Mouse (Mus musculus) erythroblast, embryonic 14.5 days (primary cell): ENCODE results near the gene Dlgap4.

Source experiments
- GATA1 ChIP-seq: IDR thresholded peaks from 2 replicates; pipeline ENCODE4 v1.6.1; 2012; ENCODE audit warnings: low read length, inconsistent platforms, mixed read lengths
- TAL1 ChIP-seq: IDR thresholded peaks from 3 replicates; pipeline ENCODE4 v1.6.1; 2012; ENCODE audit warnings: low read length, inconsistent platforms, mixed read lengths

DNA sequence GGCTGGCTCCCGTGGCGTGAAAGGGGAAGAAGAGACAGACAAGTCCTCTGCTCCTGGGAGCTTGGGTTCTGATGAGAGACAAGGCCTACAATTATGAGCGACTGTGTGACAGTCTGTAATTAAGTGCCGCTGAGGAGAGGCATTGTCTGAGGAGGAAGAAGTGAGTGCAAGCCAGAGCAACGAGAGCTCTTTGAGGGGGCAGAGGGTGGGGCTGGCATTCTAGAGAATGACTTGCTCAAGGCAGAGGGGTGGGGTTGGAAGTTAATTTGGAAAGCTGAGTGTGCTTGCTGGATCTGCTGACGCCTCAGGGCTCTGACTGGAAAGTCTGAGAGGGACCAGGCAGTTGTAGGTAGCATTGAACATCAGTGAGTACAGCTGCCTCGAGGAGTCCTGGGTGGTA lies 112.8 kb downstream of the Dlgap4 start:
- TF ChIP-seq GATA1 = no peak
- no peak for TF ChIP-seq TAL1
